Mouse (Mus musculus): ENCODE results near the gene Rhog. TPM values are rescaled to one million over a fixed set of nuclear protein-coding genes. Genes with fewer than 3 reads are reported as not detected.

The Rhog gene
- polyA plus RNA-seq, 1 experiment = 95.1 TPM

GRCm38 (mm10) chr7:102289466-102289865 is 33.6 kb upstream of the Rhog start:
- no peak overlapping the region for H3ac ChIP-seq (ENCODE audit: control insufficient read depth, insufficient read length, low read depth)
- H3K79me3 ChIP-seq (ENCODE audit: low read depth) = no peaks in the 10 kb centered on the region
- H3K27me3 ChIP-seq (ENCODE audit: control insufficient read depth, insufficient read depth, insufficient read length) = no peaks in the 10 kb centered on the region
- H3K4me3 ChIP-seq (ENCODE audit: insufficient read depth, poor library complexity, severe bottlenecking) = no peak overlapping the region
- H3K36me3 ChIP-seq (ENCODE audit: control insufficient read depth, insufficient read depth) = no peaks in the 10 kb centered on the region
- no peaks in the 10 kb centered on the region for H3K79me2 ChIP-seq (ENCODE audit: control insufficient read depth, insufficient read depth)
- TF ChIP-seq FOSL1 (IDR thresholded peaks at IDR 0.05; ENCODE audit: insufficient read depth, low read length, poor library complexity, severe bottlenecking) (no peak), MAX (IDR thresholded peaks at IDR 0.05) (no peak), MYOD1 (IDR thresholded peaks at IDR 0.05; ENCODE audit: control insufficient read depth, insufficient read length, low read depth) (no peak), CEBPB (IDR thresholded peaks at IDR 0.05; ENCODE audit: low read depth) (no peak), MYOG (IDR thresholded peaks at IDR 0.05; ENCODE audit: control insufficient read depth, extremely low read depth, insufficient read length) (no peak), USF1 (IDR thresholded peaks at IDR 0.05; ENCODE audit: low read depth) (no peak), CTCF (IDR thresholded peaks at IDR 0.05; ENCODE audit: control insufficient read depth, insufficient read depth, insufficient read length) (no peak)

- no peak overlapping the region for H3K4me3 ChIP-seq (ENCODE audit: insufficient read depth, poor library complexity, severe bottlenecking)
- TF ChIP-seq CTCF (IDR thresholded peaks at IDR 0.05; ENCODE audit: control insufficient read depth, insufficient read depth, insufficient read length) (no peak), FOSL1 (IDR thresholded peaks at IDR 0.05; ENCODE audit: insufficient read depth, low read length, poor library complexity, severe bottlenecking) (no peak), MYOD1 (IDR thresholded peaks at IDR 0.05; ENCODE audit: control insufficient read depth, insufficient read length, low read depth) (no peak), USF1 (IDR thresholded peaks at IDR 0.05; ENCODE audit: low read depth) (no peak), CEBPB (IDR thresholded peaks at IDR 0.05; ENCODE audit: low read depth) (no peak), MYOG (IDR thresholded peaks at IDR 0.05; ENCODE audit: control insufficient read depth, extremely low read depth, insufficient read length) (no peak), MAX (IDR thresholded peaks at IDR 0.05) (no peak)
- H3K27me3 ChIP-seq (ENCODE audit: control insufficient read depth, insufficient read depth, insufficient read length) = no peaks in the 10 kb centered on the region
- H3ac ChIP-seq (ENCODE audit: control insufficient read depth, insufficient read length, low read depth) = no peak overlapping the region
- no peaks in the 10 kb centered on the region for H3K36me3 ChIP-seq (ENCODE audit: control insufficient read depth, insufficient read depth)
- H3K79me3 ChIP-seq (ENCODE audit: low read depth) = no peaks in the 10 kb centered on the region
- no peaks in the 10 kb centered on the region for H3K79me2 ChIP-seq (ENCODE audit: control insufficient read depth, insufficient read depth)
Observed at GRCm38 (mm10) chr7:102282261-102282660, 26.4 kb upstream of the Rhog start.

GRCm38 (mm10) chr7:102281403-102281802 is 25.5 kb upstream of the Rhog start:
- no peak for TF ChIP-seq MAX (IDR thresholded peaks at IDR 0.05)
- no peak for TF ChIP-seq MYOG (IDR thresholded peaks at IDR 0.05; ENCODE audit: control insufficient read depth, extremely low read depth, insufficient read length)
- TF ChIP-seq FOSL1 (IDR thresholded peaks at IDR 0.05; ENCODE audit: insufficient read depth, low read length, poor library complexity, severe bottlenecking) = no peak
- TF ChIP-seq CEBPB (IDR thresholded peaks at IDR 0.05; ENCODE audit: low read depth) = no peak
- TF ChIP-seq USF1 (IDR thresholded peaks at IDR 0.05; ENCODE audit: low read depth) = no peak
- no peak for TF ChIP-seq MYOD1 (IDR thresholded peaks at IDR 0.05; ENCODE audit: control insufficient read depth, insufficient read length, low read depth)
- no peak for TF ChIP-seq CTCF (IDR thresholded peaks at IDR 0.05; ENCODE audit: control insufficient read depth, insufficient read depth, insufficient read length)

DNA sequence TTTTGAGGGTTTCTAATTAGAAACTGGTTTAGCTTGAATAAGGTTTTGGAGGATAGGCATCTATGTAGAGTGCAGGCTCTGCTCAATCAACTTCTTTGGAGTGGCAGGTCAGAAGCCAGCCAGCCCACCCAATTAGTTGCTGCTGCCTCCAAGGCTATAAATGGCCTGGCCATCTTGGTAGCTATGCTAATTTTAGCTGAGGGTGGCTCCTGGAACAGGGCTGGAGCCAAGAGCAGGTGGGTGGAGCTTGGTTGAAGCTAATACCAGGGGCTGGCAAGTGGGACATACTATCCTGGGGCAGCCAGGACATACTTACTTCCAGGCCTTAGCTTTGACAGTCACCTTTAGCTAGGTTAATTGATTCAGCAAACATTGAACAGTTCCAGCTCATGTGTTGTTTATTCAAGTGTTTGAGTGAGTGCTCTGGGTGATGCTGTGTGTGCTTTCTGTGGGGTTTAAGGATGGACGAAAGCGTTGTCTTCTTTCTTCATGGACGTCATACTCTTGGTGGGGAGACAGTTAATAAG is 16.6 kb upstream of the Rhog start:
- no peaks in the 10 kb centered on the region for H3K79me3 ChIP-seq (ENCODE audit: low read depth)
- no peak overlapping the region for H3K4me3 ChIP-seq (ENCODE audit: insufficient read depth, poor library complexity, severe bottlenecking)
- no peaks in the 10 kb centered on the region for H3K27me3 ChIP-seq (ENCODE audit: control insufficient read depth, insufficient read depth, insufficient read length)
- H3K36me3 ChIP-seq (ENCODE audit: control insufficient read depth, insufficient read depth) = no peaks in the 10 kb centered on the region
- TF ChIP-seq MYOG (IDR thresholded peaks at IDR 0.05; ENCODE audit: control insufficient read depth, extremely low read depth, insufficient read length) = no peak
- TF ChIP-seq CTCF (IDR thresholded peaks at IDR 0.05; ENCODE audit: control insufficient read depth, insufficient read depth, insufficient read length) = no peak
- TF ChIP-seq USF1 (IDR thresholded peaks at IDR 0.05; ENCODE audit: low read depth) = no peak
- no peak for TF ChIP-seq FOSL1 (IDR thresholded peaks at IDR 0.05; ENCODE audit: insufficient read depth, low read length, poor library complexity, severe bottlenecking)
- no peak for TF ChIP-seq MAX (IDR thresholded peaks at IDR 0.05)
- no peak for TF ChIP-seq CEBPB (IDR thresholded peaks at IDR 0.05; ENCODE audit: low read depth)
- TF ChIP-seq MYOD1 (IDR thresholded peaks at IDR 0.05; ENCODE audit: control insufficient read depth, insufficient read length, low read depth) = no peak
- no peaks in the 10 kb centered on the region for H3K79me2 ChIP-seq (ENCODE audit: control insufficient read depth, insufficient read depth)
- H3ac ChIP-seq (ENCODE audit: control insufficient read depth, insufficient read length, low read depth) = no peak overlapping the region

More at GRCm38 (mm10) chr7:102281403-102281802, 25.5 kb upstream of the Rhog start:
- H3K79me2 ChIP-seq (ENCODE audit: control insufficient read depth, insufficient read depth) = no peaks in the 10 kb centered on the region
- no peaks in the 10 kb centered on the region for H3K27me3 ChIP-seq (ENCODE audit: control insufficient read depth, insufficient read depth, insufficient read length)
- H3ac ChIP-seq (ENCODE audit: control insufficient read depth, insufficient read length, low read depth) = no peak overlapping the region
- no peaks in the 10 kb centered on the region for H3K36me3 ChIP-seq (ENCODE audit: control insufficient read depth, insufficient read depth)
- no peak overlapping the region for H3K4me3 ChIP-seq (ENCODE audit: insufficient read depth, poor library complexity, severe bottlenecking)
- H3K79me3 ChIP-seq (ENCODE audit: low read depth) = no peaks in the 10 kb centered on the region

GRCm38 (mm10) chr7:102268395-102268748 is 12.5 kb upstream of the Rhog start:
- Histone ChIP-seq H3K36me3 (ENCODE audit: control insufficient read depth, insufficient read depth) (no peaks in the 10 kb centered on the region), H3ac (ENCODE audit: control insufficient read depth, insufficient read length, low read depth) (peak overlapping the region; percentile 81), H3K27me3 (ENCODE audit: control insufficient read depth, insufficient read depth, insufficient read length) (no peaks in the 10 kb centered on the region), H3K4me3 (ENCODE audit: insufficient read depth, poor library complexity, severe bottlenecking) (no peak overlapping the region), H3K79me3 (ENCODE audit: low read depth) (no peaks in the 10 kb centered on the region), H3K79me2 (ENCODE audit: control insufficient read depth, insufficient read depth) (no peaks in the 10 kb centered on the region)
- TF ChIP-seq CEBPB (IDR thresholded peaks at IDR 0.05; ENCODE audit: low read depth) (no peak), CTCF (IDR thresholded peaks at IDR 0.05; ENCODE audit: control insufficient read depth, insufficient read depth, insufficient read length) (no peak), USF1 (IDR thresholded peaks at IDR 0.05; ENCODE audit: low read depth) (no peak), FOSL1 (IDR thresholded peaks at IDR 0.05; ENCODE audit: insufficient read depth, low read length, poor library complexity, severe bottlenecking) (no peak), MYOG (IDR thresholded peaks at IDR 0.05; ENCODE audit: control insufficient read depth, extremely low read depth, insufficient read length) (no peak), MAX (IDR thresholded peaks at IDR 0.05) (no peak), MYOD1 (IDR thresholded peaks at IDR 0.05; ENCODE audit: control insufficient read depth, insufficient read length, low read depth) (no peak)
